Mouse (Mus musculus): ENCODE results near the gene Fyttd1. TPM values are rescaled to one million over a fixed set of nuclear protein-coding genes. Genes with fewer than 3 reads are reported as not detected.
"Not testable (repeated sequence)": the region's sequence is repeated elsewhere in the genome, so short reads cannot be mapped to it uniquely, and the experiment has no call there.

Gene Fyttd1
- total RNA-seq (2021): 100 to 1,000 TPM; 120 to 139 TPM

- peak; percentile 97 for DNase-seq
- intact Hi-C loops (cut with DNase I): no loop called here
Measured at GRCm38 (mm10) chr16:32877343-32878156, at the start of gene Fyttd1, which contains the start of gene Rubcn. TSS of gene Fyttd1 (plus strand) at chr16:32877500. TSS of gene Rubcn (minus strand) at chr16:32877766.

GRCm38 (mm10) chr16:32829104-32829503 is 48.2 kb upstream of the Fyttd1 start:
- intact Hi-C loops (cut with DNase I): no loop called here
- DNase-seq: no peak

- intact Hi-C loops (cut with DNase I): no loop called here
- DNase-seq: no peak
Measured at GRCm38 (mm10) chr16:32831501-32831900, 45.8 kb upstream of the Fyttd1 start.

- no peak for DNase-seq
- intact Hi-C loops (cut with DNase I): no loop called here
Measured at GRCm38 (mm10) chr16:32847103-32847502, 30.2 kb upstream of the Fyttd1 start.

GRCm38 (mm10) chr16:32849042-32849830 is 28.1 kb upstream of the Fyttd1 start:
- no peak for DNase-seq
- intact Hi-C loops (cut with DNase I): no loop called here

- DNase-seq: no peak
- intact Hi-C loops (cut with DNase I): no loop called here
Measured at GRCm38 (mm10) chr16:32853492-32854049, 23.7 kb upstream of the Fyttd1 start.

GRCm38 (mm10) chr16:32854050-32854571 is 23.2 kb upstream of the Fyttd1 start:
- no peak for DNase-seq
- intact Hi-C loops (cut with DNase I): no loop called here

GRCm38 (mm10) chr16:32856751-32857150 is 20.5 kb upstream of the Fyttd1 start:
- intact Hi-C loops (cut with DNase I): no loop called here
- DNase-seq: no peak

GRCm38 (mm10) chr16:32858356-32858755 is 18.9 kb upstream of the Fyttd1 start:
- intact Hi-C loops (cut with DNase I): no loop called here
- DNase-seq: no peak

GRCm38 (mm10) chr16:32858771-32859636 is 18.3 kb upstream of the Fyttd1 start:
- intact Hi-C loops (cut with DNase I): no loop called here
- DNase-seq: no peak

- intact Hi-C loops (cut with DNase I): no loop called here
- no peak for DNase-seq
Measured at GRCm38 (mm10) chr16:32861813-32862385, 15.4 kb upstream of the Fyttd1 start.

GRCm38 (mm10) chr16:32865401-32865800 is 11.9 kb upstream of the Fyttd1 start:
- intact Hi-C loops (cut with DNase I): no loop called here
- no peak for DNase-seq

GRCm38 (mm10) chr16:32866713-32867112 is 10.6 kb upstream of the Fyttd1 start:
- intact Hi-C loops (cut with DNase I): no loop called here
- DNase-seq: no peak

- intact Hi-C loops (cut with DNase I): no loop called here
- peak; percentile 85 for DNase-seq
Measured at GRCm38 (mm10) chr16:32867919-32868552, 9.3 kb upstream of the Fyttd1 start.

- no peak for DNase-seq
Measured at GRCm38 (mm10) chr16:32870231-32870630, 7.1 kb upstream of the Fyttd1 start.

GRCm38 (mm10) chr16:32873366-32873765 is 3.9 kb upstream of the Fyttd1 start:
- intact Hi-C loops (cut with DNase I): no loop called here
- DNase-seq: no peak

More at GRCm38 (mm10) chr16:32870231-32870630, 7.1 kb upstream of the Fyttd1 start:
- intact Hi-C loops (cut with DNase I): no loop called here

- intact Hi-C loops (cut with DNase I); DNase-seq: not testable (repeated sequence)
Measured at GRCm38 (mm10) chr16:32875281-32875680, 2.0 kb upstream of the Fyttd1 start.

- intact Hi-C loops (cut with DNase I): no loop called here
- no peak for DNase-seq
Measured at GRCm38 (mm10) chr16:32875847-32876246, 1.5 kb upstream of the Fyttd1 start.

GRCm38 (mm10) chr16:32876831-32877230 is 469 bp upstream of the Fyttd1 start:
- intact Hi-C loops (cut with DNase I): no loop called here
- DNase-seq: no peak

Measured in left cerebral cortex, postnatal 4 days (tissue).